Mouse (Mus musculus) MEL (cell line): ENCODE measurements at regions not wholly inside any gene's neighbourhood (a gene's known extent, or its start where the extent isn't known, plus 50 kb on each side); places are given as distances from the start of the nearest gene placed in this dataset.

Source experiments
- DNase-seq: peaks from one replicate; pipeline ENCODE4 v3.0.0; 2011; ENCODE audit warnings: low read depth, low spot score
- H3K27ac ChIP-seq: 2 replicates; pipeline ENCODE4 v1.5.1; 2012; ENCODE audit warnings: low read depth, mild to moderate bottlenecking, control low read depth, low read length, moderate library complexity; ENCODE audit not compliant: control insufficient read depth
- H3K27me3 ChIP-seq, 2 experiments: fragments of 150-350 bp in 1 of 2; sonication (generic) in 1 of 2; 2 replicates each; pipeline ENCODE4 v1.6.1; 2012; ENCODE audit warnings: low read length in 2 of 2, mild to moderate bottlenecking in 2 of 2, improper control_type of control experiment in 1 of 2, moderate library complexity in 1 of 2; ENCODE audit not compliant: insufficient read depth in 2 of 2, control insufficient read depth in 1 of 2
- H3K36me3 ChIP-seq, 2 experiments: 2 replicates each; pipeline ENCODE4 v1.6.1; 2012 to 2014; ENCODE audit warnings: low read length in 2 of 2, improper control_type of control experiment in 1 of 2, inconsistent platforms in 1 of 2, mild to moderate bottlenecking in 1 of 2; ENCODE audit not compliant: insufficient read depth in 2 of 2, control insufficient read depth in 1 of 2
- H3K4me1 ChIP-seq, 2 experiments: fragments of 150-350 bp in 1 of 2; sonication (generic) in 1 of 2; 2 replicates each; pipeline ENCODE4 v1.6.1; 2012; ENCODE audit warnings: low read length in 2 of 2, improper control_type of control experiment in 1 of 2, mild to moderate bottlenecking in 1 of 2; ENCODE audit not compliant: insufficient read depth in 2 of 2, control insufficient read depth in 1 of 2
- H3K4me3 ChIP-seq, 2 experiments: fragments of 150-350 bp in 1 of 2; sonication (generic) in 1 of 2; 2 replicates each; pipeline ENCODE4 v1.5.1; 2012; ENCODE audit warnings: low read depth in 2 of 2, low read length in 2 of 2, mild to moderate bottlenecking in 2 of 2, moderate library complexity in 2 of 2, control low read depth in 1 of 2, improper control_type of control experiment in 1 of 2; ENCODE audit not compliant: control insufficient read depth in 1 of 2, insufficient read depth in 1 of 2
- H3K79me2 ChIP-seq: 2 replicates; pipeline ENCODE4 v1.6.1; 2012; ENCODE audit warnings: mild to moderate bottlenecking, low read length, moderate library complexity; ENCODE audit not compliant: control insufficient read depth, poor library complexity, insufficient read depth
- H3K9ac ChIP-seq: 2 replicates; pipeline ENCODE4 v1.6.1; 2012; ENCODE audit warnings: low read depth, mild to moderate bottlenecking, control low read depth, low read length, moderate library complexity; ENCODE audit not compliant: control insufficient read depth, poor library complexity, severe bottlenecking
- H3K9me3 ChIP-seq: fragments of 150-350 bp; sonication (generic); replicated peaks from 2 replicates; pipeline ENCODE4 v1.6.1; 2012; ENCODE audit warnings: mild to moderate bottlenecking, low read length, improper control_type of control experiment, moderate library complexity; ENCODE audit not compliant: insufficient read depth
- E2F4 ChIP-seq: IDR thresholded peaks from 2 replicates; pipeline ENCODE4 v1.6.1; 2011; ENCODE audit warnings: low read depth, low read length, improper control_type of control experiment, borderline replicate concordance
- ELF1 ChIP-seq: IDR thresholded peaks from 2 replicates; pipeline ENCODE4 v1.6.1; 2014; ENCODE audit warnings: low read depth, mild to moderate bottlenecking, inconsistent platforms, low read length, improper control_type of control experiment, moderate library complexity
- ETS1 ChIP-seq: IDR thresholded peaks from 2 replicates; pipeline ENCODE4 v1.6.1; 2012; ENCODE audit warnings: low read depth, mild to moderate bottlenecking, inconsistent platforms, low read length, improper control_type of control experiment, moderate library complexity
- JUND ChIP-seq: IDR thresholded peaks from 2 replicates; pipeline ENCODE4 v1.6.1; 2011; ENCODE audit warnings: low read depth, mild to moderate bottlenecking, improper control_type of control experiment, low read length
- MAFK ChIP-seq: IDR thresholded peaks from 2 replicates; pipeline ENCODE4 v1.6.1; 2011; ENCODE audit warnings: low read depth, mild to moderate bottlenecking, low read length, improper control_type of control experiment, borderline replicate concordance
- MAX ChIP-seq: IDR thresholded peaks from 2 replicates; pipeline ENCODE4 v1.6.1; 2011; ENCODE audit warnings: low read length, improper control_type of control experiment
- MAZ ChIP-seq: IDR thresholded peaks from 2 replicates; pipeline ENCODE4 v1.6.1; 2012; ENCODE audit warnings: low read depth, mild to moderate bottlenecking, inconsistent platforms, low read length, improper control_type of control experiment
- MYB ChIP-seq: IDR thresholded peaks from 2 replicates; pipeline ENCODE4 v1.6.1; 2011; ENCODE audit warnings: mild to moderate bottlenecking, low read depth, low read length, improper control_type of control experiment
- POLR2A ChIP-seq, 2 experiments: IDR thresholded peaks; 2 replicates each; pipeline ENCODE4 v1.6.1; 2011 to 2012; ENCODE audit warnings: low read length in 2 of 2, mild to moderate bottlenecking in 2 of 2, control low read depth in 1 of 2, improper control_type of control experiment in 1 of 2, low read depth in 1 of 2, moderate library complexity in 1 of 2; ENCODE audit not compliant: control insufficient read depth in 1 of 2, insufficient read depth in 1 of 2, poor library complexity in 1 of 2
- POLR2AphosphoS5 ChIP-seq: IDR thresholded peaks from 2 replicates; pipeline ENCODE4 v1.6.1; 2012; ENCODE audit warnings: low read depth, borderline replicate concordance, mild to moderate bottlenecking, inconsistent platforms, low read length, moderate library complexity, mixed read lengths
- RCOR1 ChIP-seq: IDR thresholded peaks from 2 replicates; pipeline ENCODE4 v1.6.1; 2012; ENCODE audit warnings: low read depth, mild to moderate bottlenecking, inconsistent platforms, low read length, improper control_type of control experiment
- SIN3A ChIP-seq: IDR thresholded peaks from 2 replicates; pipeline ENCODE4 v1.6.1; 2012; ENCODE audit warnings: low read length, improper control_type of control experiment, inconsistent platforms
- TAL1 ChIP-seq: IDR thresholded peaks from 2 replicates; pipeline ENCODE4 v1.6.1; 2012; ENCODE audit warnings: mild to moderate bottlenecking, inconsistent platforms, low read length, moderate library complexity, mixed read lengths
- TCF12 ChIP-seq: IDR thresholded peaks from 2 replicates; pipeline ENCODE4 v1.6.1; 2014; ENCODE audit warnings: low read depth, mild to moderate bottlenecking, inconsistent platforms, low read length, improper control_type of control experiment, moderate library complexity
- UBTF ChIP-seq: IDR thresholded peaks from 2 replicates; pipeline ENCODE4 v1.6.1; 2012; ENCODE audit warnings: low read depth, mild to moderate bottlenecking, inconsistent platforms, low read length, improper control_type of control experiment, moderate library complexity, borderline replicate concordance; ENCODE audit not compliant: insufficient read depth
- USF1 ChIP-seq: IDR thresholded peaks from 2 replicates; pipeline ENCODE4 v1.6.1; 2014; ENCODE audit warnings: low read depth, mild to moderate bottlenecking, inconsistent platforms, low read length, improper control_type of control experiment, moderate library complexity
- ZC3H11A ChIP-seq: IDR thresholded peaks from 2 replicates; pipeline ENCODE4 v1.6.1; 2012; ENCODE audit warnings: low read depth, mild to moderate bottlenecking, inconsistent platforms, low read length, improper control_type of control experiment
- ZKSCAN1 ChIP-seq: IDR thresholded peaks from 2 replicates; pipeline ENCODE4 v1.6.1; 2012; ENCODE audit warnings: low read depth, mild to moderate bottlenecking, inconsistent platforms, low read length, improper control_type of control experiment, moderate library complexity
- ZMIZ1 ChIP-seq: IDR thresholded peaks from 2 replicates; pipeline ENCODE4 v1.6.1; 2012; ENCODE audit warnings: low read depth, mild to moderate bottlenecking, inconsistent platforms, low read length, improper control_type of control experiment, moderate library complexity
- ZNF384 ChIP-seq: IDR thresholded peaks from 2 replicates; pipeline ENCODE4 v1.6.1; 2012; ENCODE audit warnings: low read depth, mild to moderate bottlenecking, inconsistent platforms, low read length, improper control_type of control experiment

DNA sequence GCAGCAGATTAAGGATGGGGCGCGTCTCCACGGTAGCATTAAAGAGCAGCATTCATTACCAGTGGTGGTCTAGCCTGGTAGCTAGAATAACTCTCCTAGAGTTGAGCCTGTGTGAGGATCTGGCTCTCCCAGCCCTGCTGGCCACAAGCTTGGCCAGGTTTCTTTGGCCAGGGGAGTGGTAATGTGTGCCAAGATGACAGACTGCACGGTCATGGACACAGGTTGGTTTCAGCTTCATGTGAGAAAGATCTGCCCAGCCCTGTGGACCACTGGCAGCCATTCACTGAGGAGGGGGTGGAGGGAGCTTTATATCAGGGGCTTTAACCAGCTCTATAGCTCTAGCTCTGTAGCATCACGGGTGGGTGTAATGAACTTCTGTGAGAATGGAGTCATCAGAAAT is 176.5 kb downstream of the Matn1 start:
- TF ChIP-seq JUND: no peak
- no peak for TF ChIP-seq SIN3A
- no peak for TF ChIP-seq E2F4
- TF ChIP-seq ETS1: no peak
- no peak for TF ChIP-seq UBTF
- TF ChIP-seq ELF1: no peak
- no peak for TF ChIP-seq MYB

DNA sequence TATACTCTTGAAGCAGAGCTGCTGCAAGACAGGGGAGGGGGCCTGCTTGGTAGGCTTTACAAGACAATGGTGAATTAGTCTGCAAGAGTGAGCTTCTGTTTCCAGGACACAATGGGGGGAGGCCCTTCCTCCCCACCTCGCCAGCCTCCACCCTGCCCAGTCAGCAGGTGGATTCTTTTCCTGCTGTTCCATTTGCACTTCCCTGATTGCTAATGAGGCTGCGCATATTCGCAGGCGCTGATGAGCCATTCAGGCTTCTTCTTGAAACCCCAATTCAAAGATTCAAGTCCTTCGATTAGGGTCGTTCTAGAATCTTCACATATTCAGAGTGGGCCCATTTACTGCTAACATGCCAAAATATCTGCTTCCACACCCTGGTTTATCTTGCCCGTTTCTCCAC is 181.8 kb downstream of the Matn1 start:
- Histone ChIP-seq H3K27me3 (no peaks in the 10 kb centered on the region), H3K36me3 (no peaks in the 10 kb centered on the region), H3K9ac (no peak overlapping the region), H3K4me3 (no peak overlapping the region), H3K79me2 (no peaks in the 10 kb centered on the region), H3K4me1 (no peaks in the 10 kb centered on the region), H3K9me3 (no peaks in the 10 kb centered on the region), H3K27ac (no peak overlapping the region)
- TF ChIP-seq E2F4: no peak
- no peak for TF ChIP-seq POLR2A (IDR thresholded peaks at IDR 0.05; ENCODE audit: control insufficient read depth in 1 of 2, insufficient read depth in 1 of 2, low read depth in 1 of 2, low read length in 2 of 2, poor library complexity in 1 of 2)
- TF ChIP-seq MAZ: no peak
- TF ChIP-seq USF1: no peak
- TF ChIP-seq TAL1: no peak
- no peak for TF ChIP-seq RCOR1
- no peak for TF ChIP-seq SIN3A
- no peak for TF ChIP-seq ZMIZ1
- TF ChIP-seq MAX: no peak
- no peak for TF ChIP-seq ZC3H11A
- no peak for TF ChIP-seq UBTF
- TF ChIP-seq MYB: no peak
- no peak for TF ChIP-seq ELF1
- TF ChIP-seq ZNF384: no peak
- TF ChIP-seq ZKSCAN1: no peak
- TF ChIP-seq POLR2AphosphoS5: no peak
- TF ChIP-seq MAFK: no peak
- TF ChIP-seq TCF12: no peak
- no peak for DNase-seq

More for the DNA sequence above, 176.5 kb downstream of the Matn1 start:
- no peak for DNase-seq
- Histone ChIP-seq H3K4me1 (no peaks in the 10 kb centered on the region), H3K36me3 (no peaks in the 10 kb centered on the region), H3K9me3 (no peaks in the 10 kb centered on the region), H3K27me3 (no peaks in the 10 kb centered on the region), H3K9ac (no peak overlapping the region), H3K79me2 (no peaks in the 10 kb centered on the region), H3K27ac (no peak overlapping the region), H3K4me3 (no peak overlapping the region)
